Mouse (Mus musculus) ES-E14 (cell line): ENCODE results near the gene Lsm2.

Experiments
- CHD2 ChIP-seq: IDR thresholded peaks from 2 replicates; pipeline ENCODE4 v1.6.1; 2014; ENCODE audit warnings: mild to moderate bottlenecking, low read depth, low read length, inconsistent platforms
- HCFC1 ChIP-seq: IDR thresholded peaks from 2 replicates; pipeline ENCODE4 v1.6.1; 2012; ENCODE audit warnings: low read length, inconsistent platforms, borderline replicate concordance; ENCODE audit not compliant: insufficient read depth
- MAFK ChIP-seq: IDR thresholded peaks from 2 replicates; pipeline ENCODE4 v1.6.1; 2014; ENCODE audit warnings: mild to moderate bottlenecking, low read depth, low read length, inconsistent platforms; ENCODE audit not compliant: insufficient read depth

DNA sequence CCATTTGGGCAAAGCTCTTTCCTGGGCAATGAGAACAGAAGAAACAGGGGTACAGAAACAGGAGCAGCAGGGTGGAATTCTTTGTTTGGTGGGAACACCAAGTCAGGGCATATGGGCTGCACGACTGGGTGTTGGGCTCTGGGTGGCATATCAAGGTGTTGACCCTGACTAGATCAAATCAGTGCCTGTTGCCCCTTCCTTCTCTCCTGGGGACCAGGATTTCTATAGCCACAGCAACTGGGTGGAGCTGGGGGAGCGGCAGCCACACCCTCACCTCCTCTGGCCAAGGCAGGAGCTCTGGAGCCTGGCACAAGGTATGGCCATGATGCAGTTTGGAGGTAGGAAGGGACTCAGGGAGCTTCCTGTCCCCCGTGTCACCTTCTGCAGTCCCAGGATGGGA is 36.5 kb downstream of the Lsm2 start:
- no peak for TF ChIP-seq HCFC1
- TF ChIP-seq CHD2, result no peak
- TF ChIP-seq MAFK, result no peak
